Mouse (Mus musculus) neural tube, embryonic 13.5 days (tissue): Measurements from ENCODE around the gene Zfp566. TPM values are rescaled to one million over a fixed set of nuclear protein-coding genes. Genes with fewer than 3 reads are reported as not detected.
"Not testable (repeated sequence)": the region's sequence is repeated elsewhere in the genome, so short reads cannot be mapped to it uniquely, and the experiment has no call there.

Source experiments
- ATAC-seq: fragments of 200-750 bp; cut with Nextera tagmentation; 2 replicates; pipeline ENCODE4 v1.8.0; 2017; ENCODE audit warnings: low read depth, mild to moderate bottlenecking, moderate TSS enrichment, moderate library complexity
- H3K27ac ChIP-seq: fragments of 300-500 bp; sonication (generic); replicated peaks from 2 replicates; pipeline ENCODE4 v1.5.1; 2015; ENCODE audit warnings: moderate library complexity, mild to moderate bottlenecking, inconsistent platforms
- H3K27me3 ChIP-seq: fragments of 300-500 bp; sonication (generic); 2 replicates; pipeline ENCODE4 v1.6.1; 2015; ENCODE audit warnings: mild to moderate bottlenecking, inconsistent platforms
- H3K36me3 ChIP-seq: fragments of 300-500 bp; sonication (generic); 2 replicates; pipeline ENCODE4 v1.6.1; 2015; ENCODE audit warnings: mild to moderate bottlenecking, inconsistent platforms
- H3K4me1 ChIP-seq: fragments of 300-500 bp; sonication (generic); replicated peaks from 2 replicates; pipeline ENCODE4 v1.6.1; 2015; ENCODE audit warnings: inconsistent platforms
- H3K4me2 ChIP-seq: fragments of 300-500 bp; sonication (generic); 2 replicates; pipeline ENCODE4 v1.6.1; 2015; ENCODE audit warnings: inconsistent platforms, mild to moderate bottlenecking, moderate library complexity
- H3K4me3 ChIP-seq: fragments of 300-500 bp; sonication (generic); 2 replicates; pipeline ENCODE4 v1.5.1; 2015; ENCODE audit warnings: mild to moderate bottlenecking, inconsistent platforms
- H3K9ac ChIP-seq: fragments of 300-500 bp; sonication (generic); 2 replicates; pipeline ENCODE4 v1.6.1; 2015; ENCODE audit warnings: moderate library complexity, mild to moderate bottlenecking, inconsistent platforms
- H3K9me3 ChIP-seq: fragments of 300-500 bp; sonication (generic); 2 replicates; pipeline ENCODE4 v1.6.1; 2016; ENCODE audit warnings: inconsistent platforms
- WGBS: fragments of 180-500 bp; shearing (Covaris S2); methylation state at CpG from one replicate; pipeline ENCODE4 v1.1.7; 2015; 5-methylcytosine and 5-hydroxymethylcytosine counted together
- polyA plus RNA-seq: library from polyadenylated mRNA; unstranded; fragments of >200 nt; fragmentation: Nextera tagmentation; extraction: Ambion mirVana; gene quantifications from 2 replicates; pipeline ENCODE4 v1.2.1, GENCODE M21; 2015

The Zfp566 gene
- 16.2 and 16.4 TPM in 2 replicates for polyA plus RNA-seq

DNA sequence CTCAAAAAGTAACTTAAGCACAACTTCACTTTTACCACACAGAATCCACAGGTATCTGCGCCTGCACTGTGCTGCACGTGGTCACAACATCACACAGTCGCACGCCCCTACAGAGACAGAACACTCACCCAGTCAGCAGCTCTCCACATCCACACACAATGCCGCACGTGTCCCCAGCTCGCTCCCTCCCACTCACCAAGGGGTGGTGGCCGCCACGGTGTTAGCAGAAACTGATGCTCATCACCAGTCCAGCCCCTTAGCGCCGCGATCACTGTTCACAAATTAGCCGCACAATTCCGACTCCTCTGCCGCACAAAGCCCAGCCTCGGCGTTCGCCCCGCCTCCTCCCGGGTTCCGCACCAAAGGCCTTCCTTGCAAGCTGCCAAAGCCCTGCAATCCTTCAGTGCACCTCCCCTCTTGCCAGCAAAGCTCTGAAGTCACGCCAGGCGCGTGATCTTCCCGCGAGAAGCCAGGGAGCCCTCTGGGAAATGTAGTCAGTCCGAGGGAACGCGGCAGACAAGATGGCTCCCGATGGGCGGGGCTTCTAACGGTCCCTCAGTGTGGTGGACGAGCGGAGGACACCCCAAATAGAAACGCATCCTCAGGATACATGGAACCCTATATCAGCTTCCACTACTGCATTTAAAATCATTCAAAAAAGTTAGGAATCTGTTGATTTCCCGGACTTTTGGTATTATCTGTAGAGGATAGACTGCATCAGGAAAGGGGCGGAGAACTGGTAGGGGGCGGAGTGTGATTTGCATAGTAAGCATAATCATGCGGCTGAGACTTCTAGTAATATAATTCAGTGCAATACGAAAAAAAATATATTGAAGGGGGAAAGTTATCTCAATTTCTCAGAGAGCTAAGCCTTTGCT is at the start of gene Zfp566, which contains the start of gene Gm26920:
Gene Zfp566 (minus strand): TSS at position 436 of the 878 bp plus-strand sequence.
Gene Gm26920 (minus strand): TSS at position 319 of the 878 bp plus-strand sequence.
- Histone ChIP-seq H3K9ac (peak within 1 kb of the TSS; percentile 78), H3K9me3 (no peaks in the 10 kb centered on the region), H3K4me2 (peak within 1 kb of the TSS; percentile 67), H3K4me3 (peak within 1 kb of the TSS; percentile 54), H3K36me3 (peaks cover 20% of the 10 kb centered on the region), H3K27me3 (no peaks in the 10 kb centered on the region), H3K4me1 (peaks cover 34% of the 10 kb centered on the region), H3K27ac (peak within 1 kb of the TSS; percentile 85)
- peak; percentile 92 for ATAC-seq
- WGBS = under 1% methylated on average over 40 of the region's 40 CpGs

DNA sequence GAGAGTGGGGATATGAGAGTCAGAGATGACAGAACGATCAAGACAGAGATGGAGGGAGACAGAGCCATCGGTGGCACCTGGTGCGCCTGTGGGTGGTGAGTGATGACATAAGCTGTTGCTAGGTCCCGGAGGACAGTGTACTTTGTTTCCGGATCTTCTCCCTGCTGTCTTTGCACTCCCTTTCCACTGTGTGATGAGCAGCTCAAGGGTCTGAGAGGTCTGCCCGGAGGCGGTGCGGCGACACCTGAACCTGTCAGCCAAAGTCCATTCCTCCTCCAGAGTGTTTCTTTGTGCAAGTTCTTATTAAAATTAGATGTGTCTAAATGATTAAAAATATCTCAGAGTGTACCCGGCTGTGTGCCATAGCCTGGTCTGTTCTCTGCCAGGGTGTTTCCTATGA is 46.5 kb upstream of the Zfp566 start:
- Histone ChIP-seq H3K4me3 (no peak overlapping the region), H3K9ac (no peak overlapping the region), H3K27me3 (no peaks in the 10 kb centered on the region), H3K36me3 (peaks cover 87% of the 10 kb centered on the region), H3K4me1 (no peaks in the 10 kb centered on the region), H3K4me2 (no peak overlapping the region), H3K9me3 (peaks cover 11% of the 10 kb centered on the region; the same call in 1 of the 2 replicates), H3K27ac (no peak overlapping the region)
- no peak for ATAC-seq
- 95% methylated on average over 10 of the region's 10 CpGs for WGBS

DNA sequence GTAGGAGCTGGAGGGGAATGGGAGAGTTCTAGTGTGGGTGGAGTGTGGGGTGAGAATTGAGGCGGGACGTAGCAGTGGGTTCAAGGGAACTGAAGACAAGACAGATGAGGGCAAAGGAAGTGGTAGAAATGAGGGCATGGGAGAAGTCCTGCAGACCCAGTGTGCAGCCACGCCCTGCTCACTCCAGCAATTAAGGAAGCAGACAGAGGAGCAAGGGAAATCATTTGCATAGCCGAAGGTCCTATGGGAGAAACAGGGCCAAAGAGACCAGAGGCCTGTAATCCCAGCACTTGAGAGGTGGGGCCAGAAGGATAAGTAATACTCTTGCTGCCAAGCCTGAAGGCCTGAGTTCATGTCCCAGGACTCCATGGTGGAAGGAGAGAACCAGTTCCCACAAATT is 42.1 kb upstream of the Zfp566 start:
- Histone ChIP-seq H3K27ac (no peak overlapping the region), H3K4me3 (no peak overlapping the region), H3K9ac (no peak overlapping the region), H3K4me2 (no peak overlapping the region), H3K27me3 (no peaks in the 10 kb centered on the region), H3K9me3 (peaks cover 11% of the 10 kb centered on the region; the same call in 1 of the 2 replicates), H3K36me3 (peaks cover 93% of the 10 kb centered on the region), H3K4me1 (no peaks in the 10 kb centered on the region)
- no peak for ATAC-seq
- WGBS = 94% methylated on average over 4 of the region's 4 CpGs

DNA sequence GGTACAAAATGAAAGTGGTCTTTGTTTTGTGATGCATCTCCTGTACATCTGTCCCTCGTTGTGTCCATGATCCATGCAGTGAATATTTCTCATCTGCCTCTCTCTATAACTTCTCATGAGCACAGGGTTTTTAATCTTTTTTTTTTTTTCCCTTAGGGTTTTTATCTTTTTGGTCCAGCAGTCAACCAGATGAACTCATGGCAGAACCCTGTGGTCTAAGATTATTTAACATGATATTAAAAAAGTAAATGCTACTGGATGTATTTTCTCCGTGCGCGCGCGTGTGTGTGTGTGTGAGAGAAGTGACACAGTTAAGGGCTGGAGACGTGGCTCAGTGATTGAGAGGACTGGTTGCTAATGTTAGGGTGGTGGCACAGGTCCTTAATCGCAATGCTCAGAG is 39.6 kb upstream of the Zfp566 start:
- Histone ChIP-seq H3K9me3 (peaks cover 11% of the 10 kb centered on the region; the same call in 1 of the 2 replicates), H3K4me1 (no peaks in the 10 kb centered on the region), H3K4me3 (no peak overlapping the region), H3K27me3 (no peaks in the 10 kb centered on the region), H3K9ac (no peak overlapping the region), H3K36me3 (peaks cover 90% of the 10 kb centered on the region), H3K27ac (no peak overlapping the region), H3K4me2 (no peak overlapping the region)
- WGBS = 96% methylated on average over 8 of the region's 8 CpGs
- ATAC-seq = no peak

DNA sequence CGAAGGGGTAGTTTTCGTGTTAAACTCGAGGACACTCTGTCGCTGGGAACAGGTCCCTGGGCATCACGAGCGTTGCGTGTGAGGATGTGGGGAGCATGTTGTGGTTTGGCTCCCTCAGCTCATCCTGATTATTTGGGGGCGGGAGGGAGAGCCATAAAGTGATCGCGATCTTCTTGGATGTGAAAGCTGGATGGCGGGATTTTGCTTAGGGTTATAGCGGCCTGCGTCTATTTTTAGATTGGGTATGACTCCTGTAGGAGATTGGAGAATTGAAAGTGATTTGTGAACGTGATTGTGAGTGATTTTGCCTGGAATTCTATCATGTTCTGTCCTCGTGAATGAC is 31.8 kb upstream of the Zfp566 start:
- Histone ChIP-seq H3K27ac (peak overlapping the region; percentile 83), H3K4me2 (peak overlapping the region; percentile 68), H3K9ac (peak overlapping the region; percentile 81), H3K4me1 (peaks cover 13% of the 10 kb centered on the region), H3K4me3 (peak overlapping the region; percentile 77), H3K9me3 (no peaks in the 10 kb centered on the region), H3K27me3 (no peaks in the 10 kb centered on the region), H3K36me3 (peaks cover 18% of the 10 kb centered on the region)
- 5% methylated on average over 15 of the region's 15 CpGs for WGBS
- peak; percentile 12; the same call in 1 of the 2 replicates for ATAC-seq

DNA sequence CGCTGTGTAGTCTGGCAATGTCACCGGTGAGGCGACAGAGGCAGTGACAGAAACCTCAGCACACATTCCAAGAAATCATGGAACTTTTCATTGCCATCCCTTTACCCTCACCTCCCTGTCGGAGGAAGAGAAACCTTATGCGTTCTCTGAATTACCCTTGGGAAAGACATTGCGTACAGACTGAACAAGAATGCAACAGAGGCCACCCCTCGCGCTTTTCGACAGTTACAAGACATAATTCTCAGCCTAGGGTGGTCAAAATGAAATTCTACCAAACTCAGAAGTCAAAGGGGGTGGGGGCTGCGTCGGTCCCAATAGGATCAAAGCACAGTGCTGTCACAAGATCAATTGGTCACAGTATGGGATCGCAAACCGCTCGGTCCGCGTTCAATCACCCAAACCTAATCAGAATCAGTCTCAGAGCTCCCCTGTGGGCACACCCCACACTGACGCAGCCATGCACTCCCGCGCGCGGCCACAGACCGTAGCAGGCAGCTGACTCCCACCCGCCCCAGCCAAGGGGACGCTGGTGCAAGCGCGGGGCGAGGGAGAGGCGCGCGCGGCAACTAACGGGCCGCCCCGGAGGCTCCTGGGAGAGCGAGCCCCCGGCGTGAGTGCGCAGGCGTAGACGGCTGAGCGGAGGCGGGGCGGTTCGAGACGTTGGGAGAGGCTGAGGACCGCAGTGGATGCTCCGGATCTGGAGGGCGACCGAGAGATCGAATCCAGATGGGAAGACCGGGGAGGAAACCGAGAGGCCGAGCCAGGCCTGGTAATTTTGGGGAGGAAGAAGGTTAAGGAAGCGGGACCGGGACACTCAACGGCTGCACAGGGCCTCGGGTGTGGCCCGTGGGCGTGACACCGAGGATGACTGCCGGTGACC is 31.2 kb upstream of the Zfp566 start, which contains the start of gene Zfp382:
Gene Zfp382 (plus strand): TSS at position 635 of the 880 bp plus-strand sequence.
- peak within 1 kb of the TSS; percentile 77 for H3K4me3 ChIP-seq
- no peaks in the 10 kb centered on the region for H3K27me3 ChIP-seq
- H3K27ac ChIP-seq = peak within 1 kb of the TSS; percentile 83
- peaks cover 13% of the 10 kb centered on the region for H3K4me1 ChIP-seq
- ATAC-seq = peak; percentile 96
- 1% methylated on average over 61 of the region's 61 CpGs for WGBS
- peak within 1 kb of the TSS; percentile 68 for H3K4me2 ChIP-seq
- 0 out of 2 replicates have a peak, but pooled peaks cover under 1% of the 10 kb centered on the region for H3K9me3 ChIP-seq
- peak within 1 kb of the TSS; percentile 81 for H3K9ac ChIP-seq
- peaks cover 12% of the 10 kb centered on the region; the same call in 1 of the 2 replicates for H3K36me3 ChIP-seq

DNA sequence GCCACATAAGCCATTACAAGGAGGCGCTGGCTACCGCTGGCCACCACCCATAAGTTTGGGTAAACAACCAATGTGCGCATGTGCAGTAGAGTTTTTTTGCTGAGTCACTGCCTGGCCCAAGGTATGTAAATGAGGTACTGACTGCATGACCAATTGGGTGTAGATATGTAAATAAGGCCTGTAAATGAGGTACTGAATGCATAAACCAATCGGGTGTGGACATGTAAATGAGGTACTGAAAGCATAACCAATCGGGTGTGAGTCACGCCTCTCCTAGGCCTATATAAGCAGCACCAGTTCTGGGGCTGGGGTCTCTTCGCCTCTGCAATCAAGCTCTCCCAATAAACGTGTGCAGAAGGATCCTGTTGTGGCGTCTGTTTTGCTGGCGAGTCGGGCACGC is 27.6 kb upstream of the Zfp566 start:
- 94% methylated on average over 12 of the region's 12 CpGs for WGBS
- not testable (repeated sequence) for H3K4me2 ChIP-seq, H3K4me3 ChIP-seq, H3K9me3 ChIP-seq, H3K27ac ChIP-seq, ATAC-seq, H3K36me3 ChIP-seq, H3K27me3 ChIP-seq, H3K9ac ChIP-seq, H3K4me1 ChIP-seq

DNA sequence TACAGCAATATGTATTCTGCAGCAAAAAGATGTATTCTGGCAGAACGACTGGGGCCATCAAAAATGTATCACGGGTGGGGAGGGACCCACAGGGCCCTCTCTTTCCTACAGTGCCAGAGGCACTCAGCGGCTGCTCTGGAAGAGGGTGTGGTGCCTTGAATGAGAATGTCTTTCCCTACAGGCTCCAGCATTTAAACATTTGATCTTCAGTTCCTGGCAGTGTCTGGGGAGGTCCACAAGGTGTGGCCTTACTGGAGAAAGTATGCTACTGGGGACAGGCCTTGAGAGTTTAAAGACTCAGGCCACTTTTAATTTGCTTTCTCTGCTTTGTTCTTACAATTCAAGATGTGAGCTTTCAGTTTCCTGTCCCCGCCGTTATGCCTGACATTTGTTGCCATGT is 25.7 kb upstream of the Zfp566 start:
- WGBS = 97% methylated on average over 5 of the region's 5 CpGs
- 0 out of 2 replicates have a peak, but pooled peaks cover 6% of the 10 kb centered on the region for H3K9me3 ChIP-seq
- H3K9ac ChIP-seq = no peak overlapping the region
- H3K27me3 ChIP-seq = no peaks in the 10 kb centered on the region
- no peak overlapping the region for H3K4me2 ChIP-seq
- H3K4me1 ChIP-seq = peaks cover 1% of the 10 kb centered on the region; the same call in 1 of the 2 replicates
- no peak overlapping the region for H3K27ac ChIP-seq
- H3K36me3 ChIP-seq = no peaks in the 10 kb centered on the region
- no peak overlapping the region for H3K4me3 ChIP-seq
- no peak for ATAC-seq

DNA sequence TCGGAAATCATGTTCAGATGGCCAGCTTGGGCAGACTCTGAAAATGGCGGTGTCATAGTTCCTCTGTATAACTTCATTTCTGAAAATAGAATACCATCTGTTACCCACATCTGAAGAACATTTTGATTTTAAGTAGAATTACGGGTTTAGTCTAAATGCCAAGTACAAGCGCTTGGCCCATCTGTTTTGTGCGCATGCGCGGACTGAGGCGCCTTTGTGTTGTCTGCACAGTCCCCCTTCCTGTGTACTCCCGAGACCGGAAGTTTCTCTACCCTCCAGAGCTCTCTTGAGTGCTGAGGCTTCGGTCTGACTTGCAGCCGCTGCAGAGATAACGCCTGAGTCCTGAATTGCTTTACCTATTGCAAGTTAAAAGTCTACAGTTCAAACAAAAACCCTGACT is 9.0 kb upstream of the Zfp566 start:
- peaks cover 65% of the 10 kb centered on the region for H3K36me3 ChIP-seq
- H3K4me3 ChIP-seq = no peak overlapping the region

DNA sequence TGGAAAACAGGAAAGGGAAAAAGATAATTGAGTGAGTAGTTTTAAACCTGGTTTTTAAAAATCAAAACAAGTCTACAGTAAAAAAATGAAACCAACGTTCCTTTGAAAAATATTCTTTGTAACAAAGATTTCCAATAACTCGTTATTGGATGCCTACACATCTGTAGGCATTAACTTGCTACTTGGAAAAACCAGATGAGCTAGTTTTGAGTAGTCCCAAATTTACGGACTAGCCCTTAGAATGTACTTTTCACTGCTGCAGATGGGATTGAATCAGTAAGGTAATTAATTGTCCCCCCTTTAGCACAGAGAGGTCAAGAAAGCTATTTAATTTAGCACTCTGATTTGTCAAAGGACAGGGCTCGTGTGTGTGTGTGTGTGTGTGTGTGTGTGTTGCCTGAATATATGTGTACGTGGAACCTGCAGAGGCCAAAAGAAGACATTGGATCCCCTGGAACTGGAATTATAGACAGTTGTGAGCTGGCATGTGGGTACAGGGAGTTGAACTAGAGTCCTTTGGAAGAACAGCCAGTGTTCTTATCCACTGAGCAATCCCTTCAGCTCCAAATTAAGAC is 5.3 kb upstream of the Zfp566 start:
- Histone ChIP-seq H3K4me1 (peaks cover 29% of the 10 kb centered on the region), H3K27ac (peak overlapping the region; percentile 98), H3K36me3 (peaks cover 34% of the 10 kb centered on the region), H3K9me3 (no peaks in the 10 kb centered on the region), H3K9ac (peak overlapping the region; percentile 88), H3K4me3 (peak overlapping the region; percentile 62), H3K27me3 (no peaks in the 10 kb centered on the region), H3K4me2 (peak overlapping the region; percentile 84)
- no peak for ATAC-seq
- WGBS = 4% methylated on average over 5 of the region's 5 CpGs

More for the DNA sequence above, 9.0 kb upstream of the Zfp566 start:
- peaks cover 18% of the 10 kb centered on the region for H3K9me3 ChIP-seq
- WGBS = 96% methylated on average over 13 of the region's 13 CpGs
- no peak overlapping the region for H3K9ac ChIP-seq
- no peak for ATAC-seq
- H3K27me3 ChIP-seq = no peaks in the 10 kb centered on the region
- H3K4me1 ChIP-seq = peaks cover 21% of the 10 kb centered on the region
- no peak overlapping the region for H3K27ac ChIP-seq
- no peak overlapping the region for H3K4me2 ChIP-seq

DNA sequence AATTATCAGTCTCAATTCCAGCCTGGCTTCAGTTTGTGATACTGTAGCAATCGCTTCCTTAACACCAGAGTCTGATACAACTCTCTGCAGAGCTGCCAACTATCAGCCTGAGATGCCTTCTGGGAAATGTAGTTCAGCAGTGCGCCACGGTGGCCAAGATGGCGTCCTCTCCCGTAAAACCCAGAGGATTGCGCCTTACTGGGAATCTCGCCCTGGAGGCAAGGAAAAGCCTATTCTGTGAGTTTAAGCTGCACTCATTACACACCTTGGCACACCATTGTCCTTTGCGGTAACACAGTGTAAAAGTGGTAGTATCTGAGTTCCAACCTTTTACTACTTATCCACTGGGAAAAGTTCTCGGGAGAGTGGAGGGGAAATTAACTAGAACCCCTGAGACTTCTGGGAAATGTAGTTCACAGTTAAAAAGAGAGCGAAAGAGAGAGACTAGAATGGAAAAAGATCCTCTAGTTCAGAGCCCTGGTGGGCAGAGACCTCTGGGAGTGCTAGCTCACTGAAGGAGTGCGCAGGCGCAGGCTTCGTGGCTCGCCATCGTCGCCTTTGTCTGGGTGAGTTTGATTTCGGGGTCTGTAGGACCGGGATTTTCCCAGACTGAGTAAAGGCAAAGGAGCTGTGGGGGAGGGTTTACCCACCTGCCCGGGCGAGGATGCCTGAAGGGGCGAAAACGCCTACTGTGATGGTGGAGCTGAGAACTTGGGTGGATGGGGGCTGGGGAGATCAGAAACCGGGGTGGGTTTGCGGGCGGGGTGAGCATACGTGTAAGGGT is 4.5 kb upstream of the Zfp566 start, which contains the start of gene Zfp260:
Gene Zfp260 (plus strand): TSS at position 132 of the 784 bp plus-strand sequence.
- H3K4me2 ChIP-seq = peak within 1 kb of the TSS; percentile 84
- H3K4me1 ChIP-seq = peaks cover 29% of the 10 kb centered on the region
- H3K36me3 ChIP-seq = peaks cover 26% of the 10 kb centered on the region
- no peaks in the 10 kb centered on the region for H3K9me3 ChIP-seq
- peak within 1 kb of the TSS; percentile 98 for H3K27ac ChIP-seq
- peak; percentile 77 for ATAC-seq
- under 1% methylated on average over 26 of the region's 26 CpGs for WGBS
- H3K9ac ChIP-seq = peak within 1 kb of the TSS; percentile 88
- H3K4me3 ChIP-seq = peak within 1 kb of the TSS; percentile 62
- no peaks in the 10 kb centered on the region for H3K27me3 ChIP-seq
